Mouse (Mus musculus): ENCODE measurements around the gene Shmt2.

Gene Shmt2

GRCm38 (mm10) chr10:127522088-127522581 lies at the start of gene Shmt2:
Shmt2 (minus strand) TSS chr10:127522444.
- peak; percentile 82 for DNase-seq (ENCODE audit: low spot score)

- no peak for DNase-seq (ENCODE audit: low spot score)
Measured at GRCm38 (mm10) chr10:127570937-127571641, 48.8 kb upstream of the Shmt2 start.

GRCm38 (mm10) chr10:127570384-127570783 lies 48.1 kb upstream of the Shmt2 start:
- DNase-seq (ENCODE audit: low spot score): peak; percentile 55

GRCm38 (mm10) chr10:127569450-127569849 lies 47.2 kb upstream of the Shmt2 start:
- DNase-seq (ENCODE audit: low spot score): peak; percentile 83

- DNase-seq (ENCODE audit: low spot score): no peak
Measured at GRCm38 (mm10) chr10:127566553-127567326, 44.5 kb upstream of the Shmt2 start.

GRCm38 (mm10) chr10:127564301-127564700 lies 42.1 kb upstream of the Shmt2 start:
- peak; percentile 55 for DNase-seq (ENCODE audit: low spot score)

GRCm38 (mm10) chr10:127563840-127564239 lies 41.6 kb upstream of the Shmt2 start:
- DNase-seq (ENCODE audit: low spot score): no peak

GRCm38 (mm10) chr10:127561145-127561544 lies 38.9 kb upstream of the Shmt2 start:
- no peak for DNase-seq (ENCODE audit: low spot score)

GRCm38 (mm10) chr10:127557397-127557796 lies 35.2 kb upstream of the Shmt2 start:
- no peak for DNase-seq (ENCODE audit: low spot score)

GRCm38 (mm10) chr10:127555703-127556102 lies 33.5 kb upstream of the Shmt2 start:
- DNase-seq (ENCODE audit: low spot score): no peak

- DNase-seq (ENCODE audit: low spot score): no peak
Measured at GRCm38 (mm10) chr10:127549892-127550291, 27.6 kb upstream of the Shmt2 start.

GRCm38 (mm10) chr10:127548236-127548635 lies 26.0 kb upstream of the Shmt2 start:
- DNase-seq (ENCODE audit: low spot score): no peak

GRCm38 (mm10) chr10:127546505-127546904 lies 24.3 kb upstream of the Shmt2 start:
- no peak for DNase-seq (ENCODE audit: low spot score)

- no peak for DNase-seq (ENCODE audit: low spot score)
Measured at GRCm38 (mm10) chr10:127544375-127544774, 22.1 kb upstream of the Shmt2 start.

GRCm38 (mm10) chr10:127543916-127544315 lies 21.7 kb upstream of the Shmt2 start:
- no peak for DNase-seq (ENCODE audit: low spot score)

GRCm38 (mm10) chr10:127542720-127543119 lies 20.5 kb upstream of the Shmt2 start:
- no peak for DNase-seq (ENCODE audit: low spot score)

GRCm38 (mm10) chr10:127542084-127542483 lies 19.8 kb upstream of the Shmt2 start:
- DNase-seq (ENCODE audit: low spot score): no peak

- DNase-seq (ENCODE audit: low spot score): no peak
Measured at GRCm38 (mm10) chr10:127541510-127541909, 19.3 kb upstream of the Shmt2 start.

GRCm38 (mm10) chr10:127537854-127538583 lies 15.8 kb upstream of the Shmt2 start:
- DNase-seq (ENCODE audit: low spot score): peak; percentile 82

GRCm38 (mm10) chr10:127536586-127537314 lies 14.5 kb upstream of the Shmt2 start:
- DNase-seq (ENCODE audit: low spot score): peak; percentile 49

GRCm38 (mm10) chr10:127534929-127535384 lies 12.7 kb upstream of the Shmt2 start:
- DNase-seq (ENCODE audit: low spot score): no peak

All from urinary bladder, postnatal 14 days (tissue).